Mouse (Mus musculus) embryonic facial prominence, embryonic 12.5 days (tissue): ENCODE measurements around the gene Lrrc3. TPM values are rescaled to one million over a fixed set of nuclear protein-coding genes. Genes with fewer than 3 reads are reported as not detected.
"Not testable (repeated sequence)": the region's sequence is repeated elsewhere in the genome, so short reads cannot be mapped to it uniquely, and the experiment has no call there.

Experiments
- ATAC-seq: fragments of 200-750 bp; cut with Nextera tagmentation; 2 replicates; pipeline ENCODE4 v1.8.0; 2017; ENCODE audit not compliant: insufficient number of reproducible peaks, insufficient read depth, low FRiP score, low TSS enrichment
- H3K27ac ChIP-seq: fragments of 300-500 bp; sonication (generic); 2 replicates; pipeline ENCODE4 v1.5.1; 2016; ENCODE audit warnings: mild to moderate bottlenecking
- H3K27me3 ChIP-seq: fragments of 300-500 bp; sonication (generic); 2 replicates; pipeline ENCODE4 v1.6.1; 2016; ENCODE audit warnings: mild to moderate bottlenecking, moderate library complexity
- H3K36me3 ChIP-seq: fragments of 300-500 bp; sonication (generic); 2 replicates; pipeline ENCODE4 v1.6.1; 2016; ENCODE audit warnings: mild to moderate bottlenecking
- H3K4me1 ChIP-seq: fragments of 300-500 bp; sonication (generic); 2 replicates; pipeline ENCODE4 v1.6.1; 2016
- H3K4me2 ChIP-seq: fragments of 300-500 bp; sonication (generic); replicated peaks from 2 replicates; pipeline ENCODE4 v1.6.1; 2016; ENCODE audit warnings: mild to moderate bottlenecking, moderate library complexity
- H3K4me3 ChIP-seq: fragments of 300-500 bp; sonication (generic); 2 replicates; pipeline ENCODE4 v1.5.1; 2016; ENCODE audit warnings: mild to moderate bottlenecking
- H3K9ac ChIP-seq: fragments of 300-500 bp; sonication (generic); 2 replicates; pipeline ENCODE4 v1.6.1; 2016; ENCODE audit warnings: mild to moderate bottlenecking, moderate library complexity
- H3K9me3 ChIP-seq: fragments of 300-500 bp; sonication (generic); 2 replicates; pipeline ENCODE4 v1.6.1; 2016; ENCODE audit warnings: mild to moderate bottlenecking, moderate library complexity
- WGBS: fragments of 180-500 bp; shearing (Covaris S2); methylation state at CpG from one replicate; pipeline ENCODE4 v1.1.7; 2016; 5-methylcytosine and 5-hydroxymethylcytosine counted together
- polyA plus RNA-seq: library from polyadenylated mRNA; unstranded; fragments of >200 nt; fragmentation: Nextera tagmentation; extraction: Ambion mirVana; gene quantifications from 2 replicates; pipeline ENCODE4 v1.2.1, GENCODE M21; 2016

Gene Lrrc3
- 4.4 and 4.7 TPM in 2 replicates for polyA plus RNA-seq

DNA sequence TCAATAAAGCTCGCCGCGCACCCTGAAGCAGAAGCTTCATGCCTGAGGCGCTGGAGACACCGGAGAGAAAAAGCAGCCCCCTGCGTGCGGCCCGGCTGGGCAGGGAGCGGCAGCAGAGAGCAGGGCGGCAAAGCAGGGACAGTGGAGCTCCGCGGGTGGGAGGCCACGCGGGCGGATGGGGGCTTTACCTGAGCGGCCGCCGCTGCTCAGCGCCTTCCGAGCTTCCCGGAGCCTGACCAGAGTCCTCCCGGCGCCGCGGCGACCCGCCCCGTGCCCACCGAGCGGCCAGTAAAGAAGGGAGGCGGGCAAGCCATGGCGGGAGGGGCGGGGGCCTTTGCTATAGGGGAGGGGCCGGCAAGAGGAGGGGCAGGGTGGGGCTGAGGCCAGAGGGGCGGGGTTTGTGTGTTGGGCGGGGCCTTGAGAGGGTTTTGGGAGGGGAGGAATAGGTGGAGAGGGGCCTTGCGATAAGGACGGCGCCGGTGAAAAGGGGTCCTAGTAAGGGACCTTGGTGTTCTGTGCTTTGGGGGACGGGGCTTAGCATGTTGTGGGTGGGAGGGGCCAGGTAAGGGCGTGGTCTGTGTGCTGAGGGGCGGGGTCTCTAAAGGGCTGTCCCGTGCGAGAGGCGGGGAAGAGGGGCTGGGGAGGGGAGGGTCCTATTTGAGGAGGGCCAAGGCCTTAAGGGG, at the start of gene Lrrc3:
Gene Lrrc3 (minus strand): TSS at position 326 of the 683 bp plus-strand sequence.
- Histone ChIP-seq H3K27ac (no peak within 1 kb of the TSS), H3K4me1 (peaks cover 7% of the 10 kb centered on the region; the same call in 1 of the 2 replicates), H3K27me3 (peaks cover 7% of the 10 kb centered on the region), H3K4me3 (peak within 1 kb of the TSS; percentile 48), H3K36me3 (no peaks in the 10 kb centered on the region), H3K9ac (peak within 1 kb of the TSS; percentile 56), H3K4me2 (peak within 1 kb of the TSS; percentile 61), H3K9me3 (no peaks in the 10 kb centered on the region)
- peak; percentile 64 for ATAC-seq
- 2% methylated on average over 45 of the region's 46 CpGs for WGBS

DNA sequence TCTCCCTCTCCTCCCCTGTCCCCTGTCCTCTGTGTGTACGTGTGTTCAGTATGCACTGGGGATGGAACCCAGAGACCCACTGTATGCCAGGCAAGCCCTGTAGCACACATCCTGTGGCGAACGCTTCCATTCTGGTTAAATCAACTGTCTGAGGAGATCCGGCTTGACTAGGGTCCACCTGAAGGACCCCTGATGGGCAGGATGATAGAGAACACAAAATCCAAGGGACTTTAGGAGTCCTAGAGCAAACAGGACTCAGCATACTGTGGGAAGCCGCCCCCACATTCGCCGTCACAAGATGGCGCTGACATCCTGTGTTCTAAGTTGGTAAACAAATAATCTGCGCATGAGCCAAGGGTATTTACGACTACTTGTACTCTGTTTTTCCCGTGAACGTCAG, 48.1 kb upstream of the Lrrc3 start:
- not testable (repeated sequence) for H3K4me2 ChIP-seq, H3K27me3 ChIP-seq, H3K4me1 ChIP-seq, H3K36me3 ChIP-seq, ATAC-seq, H3K9ac ChIP-seq, H3K4me3 ChIP-seq, H3K27ac ChIP-seq, H3K9me3 ChIP-seq
- WGBS: 89% methylated on average over 10 of the region's 12 CpGs

DNA sequence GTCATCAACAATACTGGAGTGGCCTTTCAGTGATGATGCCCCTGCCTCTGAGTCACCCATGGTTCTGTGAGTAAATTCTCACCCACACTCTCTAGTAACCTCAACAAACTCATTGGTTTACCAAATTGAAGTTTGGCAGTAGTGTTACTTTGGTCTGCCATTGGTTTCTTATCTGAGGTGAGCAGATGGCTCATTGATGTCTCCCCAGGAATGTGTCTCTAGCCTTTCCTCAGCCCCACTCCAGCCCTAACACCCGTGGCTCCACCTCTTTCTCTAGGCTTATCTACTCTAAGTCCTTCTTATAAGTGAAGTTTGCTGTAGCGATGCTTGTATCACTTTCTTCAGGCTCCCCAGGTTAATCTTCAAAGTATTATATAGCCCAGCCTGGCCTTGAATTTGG, 37.3 kb upstream of the Lrrc3 start:
- H3K36me3 ChIP-seq: no peaks in the 10 kb centered on the region
- no peak for ATAC-seq

DNA sequence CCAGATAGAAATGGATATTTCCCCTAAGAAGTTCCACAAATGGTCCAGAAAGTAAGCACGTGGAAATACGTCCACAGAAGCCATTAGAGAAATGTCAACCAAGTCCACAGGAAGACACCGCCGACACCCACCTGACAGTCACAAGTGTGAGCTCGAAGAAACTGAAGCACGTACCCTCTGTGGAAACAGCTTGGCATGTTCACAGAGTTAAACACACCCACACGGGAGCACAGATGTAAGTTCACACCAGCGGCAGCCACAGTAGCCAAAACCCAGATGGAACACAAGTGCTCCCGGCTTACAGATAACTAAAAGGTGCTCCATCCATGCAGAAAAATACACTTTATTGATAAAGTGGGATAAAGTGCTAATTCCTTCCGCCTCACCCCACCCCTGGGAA, 25.0 kb upstream of the Lrrc3 start:
- Histone ChIP-seq H3K4me1 (no peaks in the 10 kb centered on the region), H3K27ac (no peak overlapping the region), H3K4me3 (no peak overlapping the region), H3K36me3 (no peaks in the 10 kb centered on the region), H3K9me3 (no peaks in the 10 kb centered on the region), H3K9ac (no peak overlapping the region), H3K4me2 (no peak overlapping the region), H3K27me3 (no peaks in the 10 kb centered on the region)
- 88% methylated on average over 10 of the region's 10 CpGs for WGBS
- no peak for ATAC-seq

More for the DNA sequence above, 37.3 kb upstream of the Lrrc3 start:
- no peaks in the 10 kb centered on the region for H3K27me3 ChIP-seq
- H3K9ac ChIP-seq: no peak overlapping the region
- no peak overlapping the region for H3K27ac ChIP-seq
- H3K4me3 ChIP-seq: no peak overlapping the region
- WGBS: 69% methylated on average over 2 of the region's 2 CpGs
- no peak overlapping the region for H3K4me2 ChIP-seq
- H3K4me1 ChIP-seq: no peaks in the 10 kb centered on the region
- no peaks in the 10 kb centered on the region for H3K9me3 ChIP-seq

DNA sequence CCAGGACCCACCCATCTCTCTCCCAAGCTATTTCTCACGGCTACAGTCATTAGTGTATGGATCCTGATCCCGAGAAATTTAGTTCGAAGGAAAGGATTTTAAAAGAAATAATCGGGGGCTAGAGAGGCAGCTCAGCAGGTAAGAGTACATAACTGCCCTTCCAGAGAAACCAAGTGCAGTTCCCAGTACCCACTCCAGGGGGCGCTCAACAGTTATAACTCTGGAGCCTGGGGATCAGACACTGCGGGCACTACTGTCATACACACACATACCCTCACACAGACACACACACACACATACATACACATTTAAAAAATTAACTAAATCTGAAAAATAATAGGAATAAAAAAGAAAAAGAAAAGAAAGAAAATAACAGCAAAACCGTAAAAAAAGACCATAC, 23.8 kb upstream of the Lrrc3 start:
- H3K27ac ChIP-seq: no peak overlapping the region
- ATAC-seq: no peak
- H3K4me3 ChIP-seq: no peak overlapping the region
- no peak overlapping the region for H3K9ac ChIP-seq
- WGBS: 42% methylated on average over 7 of the region's 7 CpGs
- H3K4me2 ChIP-seq: no peak overlapping the region
- H3K36me3 ChIP-seq: no peaks in the 10 kb centered on the region
- H3K9me3 ChIP-seq: no peaks in the 10 kb centered on the region
- no peaks in the 10 kb centered on the region for H3K4me1 ChIP-seq
- H3K27me3 ChIP-seq: no peaks in the 10 kb centered on the region

DNA sequence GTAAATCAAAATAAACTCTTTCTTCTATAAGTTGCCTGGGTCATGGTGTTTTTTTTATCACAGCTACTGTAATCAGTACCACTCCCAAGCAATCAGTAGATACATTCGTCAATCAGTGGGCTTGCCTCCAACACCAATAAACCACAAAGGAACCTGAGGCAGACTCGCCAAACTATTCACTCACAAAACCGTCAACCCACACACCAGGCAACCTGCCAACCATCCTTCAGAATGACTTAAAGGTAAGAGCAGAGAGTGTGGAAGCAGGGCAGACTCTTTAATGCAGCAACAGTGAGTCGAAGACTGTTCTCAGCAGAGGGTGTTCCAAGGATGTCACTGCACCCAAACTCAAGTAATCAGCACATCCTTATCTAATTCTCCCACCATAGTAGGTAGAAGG, 20.3 kb upstream of the Lrrc3 start:
- Histone ChIP-seq H3K4me1 (no peaks in the 10 kb centered on the region), H3K36me3 (no peaks in the 10 kb centered on the region), H3K9ac (no peak overlapping the region), H3K27ac (no peak overlapping the region), H3K4me2 (no peak overlapping the region), H3K9me3 (no peaks in the 10 kb centered on the region), H3K4me3 (no peak overlapping the region), H3K27me3 (no peaks in the 10 kb centered on the region)
- 78% methylated on average over 4 of the region's 4 CpGs for WGBS
- no peak for ATAC-seq

DNA sequence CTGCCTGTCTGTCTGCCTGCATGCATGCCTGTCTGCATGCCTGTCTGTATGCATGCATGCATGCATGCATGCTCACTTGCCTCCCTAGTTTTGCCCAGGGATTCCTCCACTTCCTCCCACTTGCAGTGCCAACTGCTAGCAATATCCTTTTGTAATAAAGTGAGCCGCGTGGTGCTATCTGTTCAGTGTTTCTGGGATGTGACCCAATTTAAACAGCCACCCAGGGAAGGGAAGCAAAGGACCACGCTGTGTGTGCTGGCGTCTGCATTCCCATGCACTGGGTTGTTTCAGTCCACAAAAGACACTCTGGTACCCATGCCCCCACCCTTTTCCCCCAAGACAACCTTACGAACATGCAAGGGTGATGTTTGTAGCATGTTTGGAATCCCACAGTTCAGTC, 18.7 kb upstream of the Lrrc3 start:
- no peak overlapping the region for H3K9ac ChIP-seq
- no peaks in the 10 kb centered on the region for H3K36me3 ChIP-seq
- ATAC-seq: no peak
- 79% methylated on average over 5 of the region's 5 CpGs for WGBS
- no peak overlapping the region for H3K4me3 ChIP-seq
- no peaks in the 10 kb centered on the region for H3K4me1 ChIP-seq
- H3K4me2 ChIP-seq: no peak overlapping the region
- H3K27me3 ChIP-seq: no peaks in the 10 kb centered on the region
- H3K9me3 ChIP-seq: no peaks in the 10 kb centered on the region
- no peak overlapping the region for H3K27ac ChIP-seq

DNA sequence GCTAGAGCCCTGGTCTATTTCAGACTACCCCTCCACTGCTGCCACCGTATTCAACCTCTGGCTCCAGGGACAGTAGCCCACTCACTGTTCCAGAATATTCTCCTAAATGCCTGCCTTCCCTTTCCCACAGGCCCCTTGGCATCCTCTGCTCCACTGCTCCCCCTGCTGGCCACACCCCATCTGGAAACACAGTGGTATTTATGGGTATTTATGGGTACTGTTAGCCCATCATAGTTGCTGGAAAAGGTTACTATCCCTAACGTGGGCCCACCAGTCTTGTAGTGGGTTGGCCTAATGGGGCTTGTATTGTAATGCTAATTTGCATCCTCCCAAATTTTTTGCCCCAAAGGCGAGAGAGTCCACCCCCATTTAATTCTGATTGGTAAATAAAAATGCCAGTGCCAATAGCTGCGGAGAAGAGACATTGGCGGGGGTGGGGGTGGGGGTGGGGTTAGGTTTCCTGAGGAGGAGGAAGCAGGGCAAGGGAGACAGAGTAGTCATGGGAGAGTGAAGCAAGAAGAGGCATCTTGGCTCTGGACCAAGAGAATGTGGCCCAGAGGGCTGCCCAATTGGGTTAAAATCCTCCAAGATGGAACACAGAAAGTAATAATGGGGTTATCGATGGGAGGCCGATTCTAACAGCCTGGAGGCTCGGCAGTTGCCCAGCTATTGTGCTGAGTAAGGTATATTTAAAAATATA, 14.4 kb upstream of the Lrrc3 start:
- WGBS: 65% methylated on average over 8 of the region's 8 CpGs
- Histone ChIP-seq H3K36me3 (no peaks in the 10 kb centered on the region), H3K27ac (no peak overlapping the region), H3K9ac (no peak overlapping the region), H3K9me3 (no peaks in the 10 kb centered on the region), H3K4me2 (no peak overlapping the region), H3K27me3 (no peaks in the 10 kb centered on the region), H3K4me1 (no peaks in the 10 kb centered on the region), H3K4me3 (no peak overlapping the region)
- no peak for ATAC-seq

DNA sequence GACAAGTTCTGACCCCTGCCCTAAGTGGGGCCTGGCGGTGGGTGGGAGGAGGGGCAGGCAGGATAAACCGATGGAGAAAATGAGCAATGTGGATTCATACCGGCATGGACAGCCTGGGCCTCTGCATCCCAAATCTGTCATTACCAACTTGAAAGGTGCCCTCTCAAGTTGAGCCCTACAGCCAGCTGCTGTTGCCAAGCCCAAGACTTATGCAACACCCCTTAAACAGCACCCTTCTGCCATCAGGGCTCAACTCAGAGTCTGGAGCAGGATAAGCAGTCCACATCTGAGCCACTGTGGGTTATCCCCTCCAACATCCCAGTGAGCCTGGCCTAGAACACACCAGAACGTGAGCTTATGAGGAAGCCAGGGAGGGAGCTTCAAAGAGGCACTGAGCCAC, 11.0 kb upstream of the Lrrc3 start:
- H3K27me3 ChIP-seq: no peaks in the 10 kb centered on the region
- no peak overlapping the region for H3K4me2 ChIP-seq
- H3K9ac ChIP-seq: no peak overlapping the region
- H3K9me3 ChIP-seq: no peaks in the 10 kb centered on the region
- no peak for ATAC-seq
- WGBS: 74% methylated on average over 4 of the region's 4 CpGs
- no peak overlapping the region for H3K4me3 ChIP-seq
- H3K36me3 ChIP-seq: no peaks in the 10 kb centered on the region
- H3K27ac ChIP-seq: no peak overlapping the region
- H3K4me1 ChIP-seq: no peaks in the 10 kb centered on the region

DNA sequence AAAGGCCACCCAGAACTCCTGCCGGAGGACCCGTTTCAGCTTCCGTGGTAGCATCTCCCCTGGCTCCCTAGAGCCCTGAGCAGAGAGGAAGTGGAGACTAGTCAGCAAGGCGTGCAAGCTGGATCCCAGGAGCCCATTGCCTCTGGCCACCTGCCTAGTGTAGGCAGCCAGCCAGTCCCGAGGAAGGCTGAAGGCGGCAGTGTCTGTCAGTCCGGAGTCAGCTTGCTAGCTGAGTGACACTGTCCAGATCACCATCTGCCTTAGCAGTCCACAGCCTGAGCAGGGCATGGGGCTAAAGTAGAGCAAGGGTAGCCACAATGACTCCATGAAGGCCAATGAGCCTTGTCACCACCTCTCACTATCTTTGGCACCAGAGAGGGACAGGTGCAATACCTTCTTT, 10.3 kb upstream of the Lrrc3 start:
- WGBS: 66% methylated on average over 7 of the region's 7 CpGs
- ATAC-seq: no peak
- H3K4me2 ChIP-seq: no peak overlapping the region
- no peaks in the 10 kb centered on the region for H3K36me3 ChIP-seq
- no peak overlapping the region for H3K4me3 ChIP-seq
- no peaks in the 10 kb centered on the region for H3K27me3 ChIP-seq
- no peak overlapping the region for H3K27ac ChIP-seq
- no peaks in the 10 kb centered on the region for H3K4me1 ChIP-seq
- H3K9me3 ChIP-seq: no peaks in the 10 kb centered on the region
- no peak overlapping the region for H3K9ac ChIP-seq

DNA sequence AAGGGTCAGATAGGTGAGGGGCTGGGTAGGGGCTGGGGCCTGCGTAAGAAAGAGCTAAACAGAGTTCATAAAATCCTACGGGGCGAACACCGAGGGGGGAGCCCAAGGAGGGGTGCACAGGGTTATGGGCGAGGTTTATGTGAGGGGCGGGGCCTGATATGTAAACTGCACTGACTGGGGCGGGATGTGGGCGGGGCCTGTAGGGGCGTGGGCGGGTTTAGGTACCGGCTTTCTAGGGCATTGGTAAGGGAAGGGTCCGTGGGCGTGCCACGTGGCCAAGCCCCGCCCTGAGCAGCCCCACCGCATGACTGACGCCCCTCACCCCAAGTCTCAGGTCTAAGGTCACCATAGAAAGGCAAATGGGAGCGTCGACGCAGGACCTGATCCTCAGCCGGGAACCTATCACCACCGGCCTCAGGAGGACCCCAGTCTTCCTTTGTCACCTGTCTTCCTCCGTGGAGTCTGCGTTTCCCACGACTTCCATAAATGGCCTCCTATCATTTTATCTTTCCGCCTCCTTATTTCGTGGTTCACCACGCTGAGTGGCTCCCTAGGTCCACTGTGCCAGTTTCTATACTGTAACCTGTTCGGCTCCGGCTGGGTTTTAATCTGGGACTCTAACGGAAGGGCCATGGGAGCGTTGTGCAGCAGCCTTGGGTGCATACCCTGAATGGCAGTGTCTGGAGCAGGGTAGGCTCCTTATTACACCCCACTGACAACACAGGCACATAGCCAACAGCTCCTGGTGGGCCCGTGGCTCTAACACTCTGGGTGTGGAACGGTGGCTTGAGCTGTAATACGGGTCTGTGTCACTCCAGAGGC, 769 bp upstream of the Lrrc3 start:
- Histone ChIP-seq H3K9ac (peak overlapping the region; percentile 56; the same call in 1 of the 2 replicates), H3K4me3 (peak overlapping the region; percentile 48), H3K36me3 (no peaks in the 10 kb centered on the region), H3K4me2 (peak overlapping the region; percentile 61), H3K27ac (no peak overlapping the region), H3K9me3 (no peaks in the 10 kb centered on the region), H3K4me1 (peaks cover 7% of the 10 kb centered on the region; the same call in 1 of the 2 replicates), H3K27me3 (peaks cover 7% of the 10 kb centered on the region)
- peak; percentile 59 for ATAC-seq
- WGBS: 7% methylated on average over 34 of the region's 35 CpGs
